Mouse (Mus musculus) right cerebral cortex, postnatal 4 days (tissue): ENCODE data around the gene Cfap74.

Experiments used
- DNase-seq: peaks from one replicate; pipeline ENCODE4 v3.0.0-alpha.2; 2022

Cfap74 gene

GRCm38 (mm10) chr4:155409058-155409776 lies at the start of gene Cfap74:
Gene Cfap74 (plus strand): TSS chr4:155409190.
- peak; percentile 81 for DNase-seq

GRCm38 (mm10) chr4:155359560-155360464 lies 49.2 kb upstream of the Cfap74 start:
- no peak for DNase-seq

GRCm38 (mm10) chr4:155360856-155361255 lies 48.1 kb upstream of the Cfap74 start:
- no peak for DNase-seq

GRCm38 (mm10) chr4:155361303-155361791 lies 47.6 kb upstream of the Cfap74 start, which contains the start of gene Prkcz:
Gene Prkcz (minus strand): TSS chr4:155361361.
- peak; percentile 28 for DNase-seq

- DNase-seq = no peak
These were observed 46.5 kb upstream of the Cfap74 start for GRCm38 (mm10) chr4:155362443-155362842.

GRCm38 (mm10) chr4:155366784-155367183 lies 42.2 kb upstream of the Cfap74 start:
- no peak for DNase-seq

GRCm38 (mm10) chr4:155367739-155368138 lies 41.3 kb upstream of the Cfap74 start:
- DNase-seq = no peak

GRCm38 (mm10) chr4:155368684-155369083 lies 40.3 kb upstream of the Cfap74 start:
- DNase-seq = peak; percentile 86

- no peak for DNase-seq
These were observed 38.0 kb upstream of the Cfap74 start for GRCm38 (mm10) chr4:155370737-155371715.

GRCm38 (mm10) chr4:155371797-155372735 lies 36.9 kb upstream of the Cfap74 start:
- no peak for DNase-seq

GRCm38 (mm10) chr4:155381974-155382373 lies 27.0 kb upstream of the Cfap74 start:
- no peak for DNase-seq

GRCm38 (mm10) chr4:155382752-155383151 lies 26.2 kb upstream of the Cfap74 start:
- no peak for DNase-seq

- DNase-seq = no peak
These were observed 25.7 kb upstream of the Cfap74 start for GRCm38 (mm10) chr4:155383326-155383725.

GRCm38 (mm10) chr4:155387166-155387565 lies 21.8 kb upstream of the Cfap74 start:
- DNase-seq = no peak

- DNase-seq = no peak
These were observed 13.5 kb upstream of the Cfap74 start for GRCm38 (mm10) chr4:155395471-155395870.

GRCm38 (mm10) chr4:155396751-155397150 lies 12.2 kb upstream of the Cfap74 start:
- no peak for DNase-seq

- peak; percentile 38 for DNase-seq
These were observed 11.3 kb upstream of the Cfap74 start, which contains the start of gene Gabrd for GRCm38 (mm10) chr4:155397511-155398221. Gene Gabrd (minus strand): TSS chr4:155398112.

- no peak for DNase-seq
These were observed 10.8 kb upstream of the Cfap74 start for GRCm38 (mm10) chr4:155398222-155398540.

- no peak for DNase-seq
These were observed 7.9 kb upstream of the Cfap74 start for GRCm38 (mm10) chr4:155401121-155401520.

- no peak for DNase-seq
These were observed 6.5 kb upstream of the Cfap74 start for GRCm38 (mm10) chr4:155402489-155402888.

- no peak for DNase-seq
These were observed 314 bp upstream of the Cfap74 start for GRCm38 (mm10) chr4:155408695-155409057.
